Mouse (Mus musculus): ENCODE measurements around the gene Gm9903. TPM values are rescaled to one million over a fixed set of nuclear protein-coding genes. Genes with fewer than 3 reads are reported as not detected.

Gene Gm9903
- polyA plus RNA-seq (2016; fragmentation: Nextera tagmentation; extraction: Ambion mirVana), result 0.27 and 0.71 TPM in 2 replicates

GRCm38 (mm10) chr5:33629301-33629987, at the start of gene Gm9903, which contains the start of gene Fam53a:
Gene Gm9903, plus strand, starts transcription at chr5:33629925.
Gene Fam53a, minus strand, starts transcription at chr5:33629635.
- Histone ChIP-seq H3K9me3 (replicated peaks) (no peaks in the 10 kb centered on the region), H3K27me3 (ENCODE audit: low read depth, poor library complexity, severe bottlenecking) (no peaks in the 10 kb centered on the region), H3K36me3 (peaks cover 5% of the 10 kb centered on the region), H3K27ac (replicated peaks) (peak within 1 kb of the TSS; percentile 92), H3K4me3 (peak within 1 kb of the TSS; percentile 91), H3K4me1 (peaks cover 33% of the 10 kb centered on the region)
- DNase-seq (ENCODE audit: low spot score), result peak; percentile 99
- under 1% methylated on average over 95 of the region's 99 CpGs for WGBS

GRCm38 (mm10) chr5:33580336-33580735, 49.4 kb upstream of the Gm9903 start:
- H3K27ac ChIP-seq (replicated peaks), result no peak overlapping the region
- 80% methylated on average over 1 of the region's 1 CpGs for WGBS

DNA sequence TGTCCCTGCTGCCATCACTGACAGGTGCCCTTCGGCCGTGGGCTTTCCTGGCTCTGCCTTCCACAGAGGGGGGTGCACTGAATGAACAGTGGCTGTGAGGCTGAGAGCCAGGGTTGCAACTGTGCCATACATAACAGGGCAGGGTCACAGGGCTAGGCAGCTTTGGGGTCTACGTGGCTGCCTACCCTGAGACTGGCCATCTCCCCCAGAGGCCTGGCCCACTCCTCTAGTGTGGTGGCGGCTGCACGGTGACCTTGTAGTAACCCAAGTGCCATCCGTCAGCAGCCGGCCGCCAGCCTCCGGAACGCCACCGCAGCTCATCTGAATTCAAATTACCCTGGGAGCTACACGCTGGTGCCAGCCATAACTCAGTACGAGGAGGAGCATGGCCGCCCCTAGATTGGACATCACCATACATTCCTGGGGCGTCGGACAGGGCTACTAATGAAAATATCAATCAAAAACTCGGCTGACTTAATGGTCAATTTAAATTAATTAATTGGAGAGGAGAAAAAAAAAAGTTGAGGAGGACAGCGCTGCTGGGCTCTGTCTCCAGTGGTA, 42.1 kb upstream of the Gm9903 start:
- H3K4me3 ChIP-seq, result no peak overlapping the region
- DNase-seq (ENCODE audit: low spot score), result no peak
- no peaks in the 10 kb centered on the region for H3K4me1 ChIP-seq
- no peaks in the 10 kb centered on the region for H3K36me3 ChIP-seq
- 87% methylated on average over 18 of the region's 18 CpGs for WGBS
- H3K27me3 ChIP-seq (ENCODE audit: low read depth, poor library complexity, severe bottlenecking), result no peaks in the 10 kb centered on the region
- H3K9me3 ChIP-seq (replicated peaks), result no peaks in the 10 kb centered on the region
- no peak overlapping the region for H3K27ac ChIP-seq (replicated peaks)

More at GRCm38 (mm10) chr5:33580336-33580735, 49.4 kb upstream of the Gm9903 start:
- no peak for DNase-seq (ENCODE audit: low spot score)
- Histone ChIP-seq H3K4me1 (no peaks in the 10 kb centered on the region), H3K9me3 (replicated peaks) (no peaks in the 10 kb centered on the region), H3K36me3 (no peaks in the 10 kb centered on the region), H3K27me3 (ENCODE audit: low read depth, poor library complexity, severe bottlenecking) (no peaks in the 10 kb centered on the region), H3K4me3 (no peak overlapping the region)

- H3K27ac ChIP-seq (replicated peaks), result no peak overlapping the region
- no peak for DNase-seq (ENCODE audit: low spot score)
- WGBS, result 78% methylated on average over 3 of the region's 3 CpGs
- H3K9me3 ChIP-seq (replicated peaks), result no peaks in the 10 kb centered on the region
- no peak overlapping the region for H3K4me3 ChIP-seq
- no peaks in the 10 kb centered on the region for H3K36me3 ChIP-seq
- H3K27me3 ChIP-seq (ENCODE audit: low read depth, poor library complexity, severe bottlenecking), result no peaks in the 10 kb centered on the region
- no peaks in the 10 kb centered on the region for H3K4me1 ChIP-seq
Measured at GRCm38 (mm10) chr5:33588066-33588465, 41.7 kb upstream of the Gm9903 start.

- 66% methylated on average over 5 of the region's 5 CpGs for WGBS
- H3K36me3 ChIP-seq, result no peaks in the 10 kb centered on the region
- H3K4me3 ChIP-seq, result no peak overlapping the region
- H3K27me3 ChIP-seq (ENCODE audit: low read depth, poor library complexity, severe bottlenecking), result no peaks in the 10 kb centered on the region
- no peaks in the 10 kb centered on the region for H3K9me3 ChIP-seq (replicated peaks)
- no peak overlapping the region for H3K27ac ChIP-seq (replicated peaks)
- peak; percentile 80 for DNase-seq (ENCODE audit: low spot score)
- H3K4me1 ChIP-seq, result no peaks in the 10 kb centered on the region
Measured at GRCm38 (mm10) chr5:33589221-33589888, 40.4 kb upstream of the Gm9903 start.

- H3K27me3 ChIP-seq (ENCODE audit: low read depth, poor library complexity, severe bottlenecking), result no peaks in the 10 kb centered on the region
- H3K4me1 ChIP-seq, result no peaks in the 10 kb centered on the region
- peaks cover 9% of the 10 kb centered on the region for H3K36me3 ChIP-seq
- 31% methylated on average over 2 of the region's 2 CpGs for WGBS
- peak; percentile 32 for DNase-seq (ENCODE audit: low spot score)
- H3K9me3 ChIP-seq (replicated peaks), result no peaks in the 10 kb centered on the region
- no peak overlapping the region for H3K27ac ChIP-seq (replicated peaks)
- H3K4me3 ChIP-seq, result no peak overlapping the region
Measured at GRCm38 (mm10) chr5:33593620-33594019, 36.1 kb upstream of the Gm9903 start.

DNA sequence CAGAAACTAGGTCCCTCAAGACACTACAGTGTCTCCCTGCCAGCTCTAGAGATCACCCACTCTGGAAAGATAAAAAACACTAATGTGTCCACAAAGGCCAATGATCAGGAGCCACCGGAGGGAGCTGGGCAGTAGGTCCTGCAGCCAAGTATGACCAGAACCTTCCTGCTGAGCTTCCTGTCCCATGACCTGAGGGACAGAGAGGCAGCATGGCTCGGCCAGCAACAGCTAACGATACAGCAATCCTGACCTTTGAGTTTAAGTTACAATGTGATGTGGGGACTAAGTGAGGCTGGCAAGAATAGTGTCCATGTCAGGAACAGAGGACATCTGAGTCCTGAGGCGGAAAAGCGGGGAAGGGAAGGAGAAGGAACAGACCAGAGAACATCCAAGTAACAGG, 24.4 kb upstream of the Gm9903 start:
- no peak overlapping the region for H3K4me3 ChIP-seq
- no peaks in the 10 kb centered on the region for H3K27me3 ChIP-seq (ENCODE audit: low read depth, poor library complexity, severe bottlenecking)
- H3K9me3 ChIP-seq (replicated peaks), result no peaks in the 10 kb centered on the region
- no peak overlapping the region for H3K27ac ChIP-seq (replicated peaks)
- H3K4me1 ChIP-seq, result no peaks in the 10 kb centered on the region
- peaks cover 84% of the 10 kb centered on the region for H3K36me3 ChIP-seq
- no peak for DNase-seq (ENCODE audit: low spot score)
- 90% methylated on average over 5 of the region's 5 CpGs for WGBS

- Histone ChIP-seq H3K27ac (replicated peaks) (no peak overlapping the region), H3K36me3 (peaks cover 89% of the 10 kb centered on the region), H3K4me1 (no peaks in the 10 kb centered on the region), H3K9me3 (replicated peaks) (no peaks in the 10 kb centered on the region), H3K4me3 (no peak overlapping the region), H3K27me3 (ENCODE audit: low read depth, poor library complexity, severe bottlenecking) (no peaks in the 10 kb centered on the region)
- no peak for DNase-seq (ENCODE audit: low spot score)
- WGBS, result 88% methylated on average over 7 of the region's 7 CpGs
Measured at GRCm38 (mm10) chr5:33606631-33607030, 23.1 kb upstream of the Gm9903 start.

GRCm38 (mm10) chr5:33607434-33607833, 22.3 kb upstream of the Gm9903 start:
- H3K4me3 ChIP-seq, result no peak overlapping the region
- H3K9me3 ChIP-seq (replicated peaks), result no peaks in the 10 kb centered on the region
- no peak for DNase-seq (ENCODE audit: low spot score)
- no peaks in the 10 kb centered on the region for H3K27me3 ChIP-seq (ENCODE audit: low read depth, poor library complexity, severe bottlenecking)
- H3K27ac ChIP-seq (replicated peaks), result no peak overlapping the region
- H3K4me1 ChIP-seq, result no peaks in the 10 kb centered on the region
- 95% methylated on average over 15 of the region's 15 CpGs for WGBS
- H3K36me3 ChIP-seq, result peaks cover 89% of the 10 kb centered on the region

DNA sequence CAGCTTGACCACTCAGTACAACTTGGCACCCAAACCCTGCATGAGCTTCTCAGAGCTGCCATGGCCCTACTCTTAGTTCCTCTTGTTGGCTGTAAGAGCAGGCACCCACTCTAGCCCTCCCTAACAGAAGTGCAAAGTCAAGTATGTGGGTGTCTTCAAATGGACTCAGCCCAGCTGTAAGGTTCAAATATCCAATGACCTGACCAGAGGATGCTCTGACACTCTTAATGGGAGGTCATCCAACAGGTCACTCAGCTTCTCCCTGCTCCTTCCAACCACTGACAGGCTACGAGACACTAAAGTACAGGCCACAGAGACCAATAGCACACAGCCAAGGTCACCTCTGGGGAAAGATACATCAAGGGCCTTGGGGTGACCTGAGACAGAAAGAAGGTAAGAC, 20.5 kb upstream of the Gm9903 start:
- Histone ChIP-seq H3K4me3 (no peak overlapping the region), H3K36me3 (peaks cover 94% of the 10 kb centered on the region)
- 97% methylated on average over 1 of the region's 1 CpGs for WGBS

DNA sequence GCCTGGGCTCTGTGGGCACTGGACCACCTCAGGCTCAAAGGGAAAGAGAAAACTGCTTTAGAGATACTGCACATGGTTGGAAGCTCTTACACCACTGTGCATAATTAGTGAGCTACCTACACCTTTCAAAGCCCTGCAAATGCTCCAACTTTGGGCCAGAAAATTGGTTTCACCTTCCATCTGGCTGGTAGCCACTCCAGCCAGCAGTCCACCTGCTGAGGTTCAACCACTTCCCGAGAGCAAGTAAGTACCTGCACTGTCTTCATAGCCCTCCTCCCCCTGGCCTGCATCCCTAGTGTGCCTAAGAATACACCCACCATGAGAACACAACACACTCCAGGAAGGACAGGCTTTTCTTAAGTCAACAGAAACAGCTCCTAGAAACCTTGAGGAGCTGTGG, 17.9 kb upstream of the Gm9903 start:
- H3K27ac ChIP-seq (replicated peaks), result no peak overlapping the region
- H3K27me3 ChIP-seq (ENCODE audit: low read depth, poor library complexity, severe bottlenecking), result no peaks in the 10 kb centered on the region
- 100% methylated on average over 1 of the region's 1 CpGs for WGBS
- H3K36me3 ChIP-seq, result peaks cover 81% of the 10 kb centered on the region
- no peak overlapping the region for H3K4me3 ChIP-seq
- H3K9me3 ChIP-seq (replicated peaks), result no peaks in the 10 kb centered on the region
- DNase-seq (ENCODE audit: low spot score), result no peak
- H3K4me1 ChIP-seq, result no peaks in the 10 kb centered on the region

More for the DNA sequence above, 20.5 kb upstream of the Gm9903 start:
- Histone ChIP-seq H3K9me3 (replicated peaks) (no peaks in the 10 kb centered on the region), H3K4me1 (no peaks in the 10 kb centered on the region), H3K27ac (replicated peaks) (no peak overlapping the region), H3K27me3 (ENCODE audit: low read depth, poor library complexity, severe bottlenecking) (no peaks in the 10 kb centered on the region)
- no peak for DNase-seq (ENCODE audit: low spot score)

DNA sequence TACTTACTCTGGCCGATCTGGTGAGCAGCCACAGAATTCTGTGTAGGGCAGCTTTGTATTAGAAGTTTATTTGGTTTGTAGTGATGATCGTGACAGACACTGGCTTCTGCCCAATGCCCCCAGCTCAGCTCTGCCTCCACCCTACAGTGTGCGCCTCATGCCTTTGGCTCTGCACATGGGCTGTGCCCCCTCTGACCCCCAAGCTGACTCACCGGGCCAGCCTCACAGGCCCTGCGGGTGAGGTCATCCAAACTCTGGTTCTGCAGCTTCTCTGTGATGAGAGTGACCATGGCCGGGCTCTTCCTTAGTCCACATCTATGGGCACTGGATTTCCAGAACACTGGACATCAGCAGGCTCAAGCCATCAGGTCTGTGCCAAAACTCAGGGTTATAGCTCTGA, 15.3 kb upstream of the Gm9903 start:
- H3K4me1 ChIP-seq, result no peaks in the 10 kb centered on the region
- H3K9me3 ChIP-seq (replicated peaks), result no peaks in the 10 kb centered on the region
- H3K27me3 ChIP-seq (ENCODE audit: low read depth, poor library complexity, severe bottlenecking), result no peaks in the 10 kb centered on the region
- H3K4me3 ChIP-seq, result no peak overlapping the region
- WGBS, result 90% methylated on average over 6 of the region's 6 CpGs
- H3K36me3 ChIP-seq, result peaks cover 59% of the 10 kb centered on the region
- no peak overlapping the region for H3K27ac ChIP-seq (replicated peaks)
- DNase-seq (ENCODE audit: low spot score), result no peak

GRCm38 (mm10) chr5:33622671-33623070, 7.1 kb upstream of the Gm9903 start:
- Histone ChIP-seq H3K9me3 (replicated peaks) (no peaks in the 10 kb centered on the region), H3K4me1 (peaks cover 8% of the 10 kb centered on the region), H3K4me3 (no peak overlapping the region), H3K36me3 (peaks cover 24% of the 10 kb centered on the region), H3K27ac (replicated peaks) (no peak overlapping the region), H3K27me3 (ENCODE audit: low read depth, poor library complexity, severe bottlenecking) (no peaks in the 10 kb centered on the region)
- 95% methylated on average over 2 of the region's 2 CpGs for WGBS
- no peak for DNase-seq (ENCODE audit: low spot score)
